Mouse (Mus musculus) liver, postnatal 0 days (tissue): ENCODE measurements around the gene Golga3.

Experiments
- CTCF ChIP-seq: sonication (generic); IDR thresholded peaks from 2 replicates; pipeline ENCODE4 v1.5.1; 2016; ENCODE audit warnings: antibody characterized with exemption, low read depth
- EP300 ChIP-seq: IDR thresholded peaks from 2 replicates; pipeline ENCODE4 v1.6.1; 2016; ENCODE audit warnings: antibody characterized with exemption, low read depth, mild to moderate bottlenecking

DNA sequence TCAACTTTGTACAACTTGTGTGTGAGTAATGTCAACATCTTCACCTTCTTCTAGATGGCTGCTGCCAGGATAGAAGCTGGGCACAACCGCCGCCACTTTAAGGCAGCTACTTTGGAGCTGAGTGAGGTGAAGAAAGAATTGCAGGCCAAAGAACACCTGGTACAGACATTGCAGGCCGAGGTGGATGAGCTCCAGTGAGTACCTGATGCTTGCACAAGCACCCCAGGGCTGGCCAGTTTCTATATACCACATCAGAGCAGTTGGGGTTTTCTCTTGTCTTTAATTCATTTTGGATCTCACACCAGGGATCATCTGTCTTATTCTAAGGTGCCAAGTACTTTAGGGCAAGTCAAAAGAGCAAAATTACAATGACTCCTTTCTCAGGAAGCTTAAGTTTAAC is 40.3 kb downstream of the Golga3 start:
- TF ChIP-seq CTCF, result no peak
- no peak for TF ChIP-seq EP300
